Mouse (Mus musculus) G1E (cell line): Measurements from ENCODE around the gene Map7d3. TPM values are rescaled to one million over a fixed set of nuclear protein-coding genes. Genes with fewer than 3 reads are reported as not detected.

Experiments
- ATAC-seq: 2 replicates; pipeline ENCODE4 v1.8.0; 2016; ENCODE audit warnings: mild to moderate bottlenecking; ENCODE audit not compliant: insufficient number of reproducible peaks, poor library complexity, low FRiP score, severe bottlenecking; ENCODE audit errors: extremely low read depth
- DNase-seq: peaks from one replicate; pipeline ENCODE4 v3.0.0; 2012; ENCODE audit warnings: low spot score
- H3K27me3 ChIP-seq: 2 replicates; pipeline ENCODE4 v1.6.1; 2012; ENCODE audit warnings: mild to moderate bottlenecking, low read length, inconsistent platforms; ENCODE audit not compliant: insufficient read depth
- H3K36me3 ChIP-seq: replicated peaks from 2 replicates; pipeline ENCODE3; 2012; ENCODE audit warnings: mild to moderate bottlenecking, inconsistent platforms
- H3K4me1 ChIP-seq: 2 replicates; pipeline ENCODE4 v1.6.1; 2012; ENCODE audit warnings: low read depth, low read length, inconsistent platforms, mixed read lengths; ENCODE audit not compliant: insufficient read depth
- H3K4me3 ChIP-seq: 2 replicates; pipeline ENCODE4 v1.5.1; 2012; ENCODE audit warnings: low read depth, mild to moderate bottlenecking, inconsistent platforms, low read length, moderate library complexity, mixed read lengths
- H3K9me3 ChIP-seq: replicated peaks from 2 replicates; pipeline ENCODE4 v1.6.1; 2012; ENCODE audit warnings: inconsistent platforms
- CTCF ChIP-seq: IDR thresholded peaks from 2 replicates; pipeline ENCODE4 v1.5.1; 2012; ENCODE audit warnings: low read depth, low read length, inconsistent platforms, mixed read lengths
- GATA1 ChIP-seq: IDR thresholded peaks from 2 replicates; pipeline ENCODE4 v1.6.1; 2012; ENCODE audit warnings: borderline replicate concordance, low read length, inconsistent platforms, mixed read lengths
- GATA2 ChIP-seq: IDR thresholded peaks from 2 replicates; pipeline ENCODE4 v1.6.1; 2012; ENCODE audit warnings: low read depth, low read length, inconsistent platforms, borderline replicate concordance
- POLR2AphosphoS5 ChIP-seq: IDR thresholded peaks from 2 replicates; pipeline ENCODE4 v1.6.1; 2012; ENCODE audit warnings: low read depth, low read length, inconsistent platforms; ENCODE audit not compliant: insufficient replicate concordance
- TAL1 ChIP-seq: conservative IDR thresholded peaks from 2 replicates; pipeline ENCODE4 v1.6.1; 2012; ENCODE audit warnings: low read depth, low read length, inconsistent platforms, mixed read lengths
- polyA plus RNA-seq: library from polyadenylated mRNA; stranded (reverse); fragments of >175 nt; gene quantifications from 2 replicates; pipeline ENCODE4 v1.2.3, GENCODE M21; 2012
- total RNA-seq, 2 experiments: library from RNA; stranded (forward) in 1 of 2; stranded (reverse) in 1 of 2; fragments of 200-1000 nt in 1 of 2; fragments of >200 nt in 1 of 2; fragmentation: Nextera tagmentation in 1 of 2; gene quantifications; 2 replicates each; pipeline ENCODE4 v1.2.3; 2014 to 2017

Gene Map7d3
- total and polyA plus RNA-seq, 3 experiments, result not detected

- no peaks in the 10 kb centered on the region for H3K4me1 ChIP-seq
- DNase-seq, result no peak
- H3K36me3 ChIP-seq, result no peaks in the 10 kb centered on the region
- no peaks in the 10 kb centered on the region for H3K27me3 ChIP-seq
- TF ChIP-seq CTCF (no peak), POLR2AphosphoS5 (no peak), TAL1 (no peak), GATA1 (no peak), GATA2 (no peak)
- no peaks in the 10 kb centered on the region for H3K9me3 ChIP-seq
- H3K4me3 ChIP-seq, result no peak overlapping the region
- no peak for ATAC-seq
These were observed 30.9 kb downstream of the Map7d3 start for GRCm38 (mm10) chrX:56791268-56791667.

GRCm38 (mm10) chrX:56790591-56790990 lies 31.5 kb downstream of the Map7d3 start:
- Histone ChIP-seq H3K9me3 (no peaks in the 10 kb centered on the region), H3K4me1 (no peaks in the 10 kb centered on the region), H3K27me3 (no peaks in the 10 kb centered on the region), H3K36me3 (no peaks in the 10 kb centered on the region), H3K4me3 (no peak overlapping the region)
- ATAC-seq, result no peak
- DNase-seq, result no peak
- TF ChIP-seq POLR2AphosphoS5 (no peak), TAL1 (no peak), GATA1 (no peak), GATA2 (no peak), CTCF (no peak)

- no peaks in the 10 kb centered on the region for H3K27me3 ChIP-seq
- H3K36me3 ChIP-seq, result no peaks in the 10 kb centered on the region
- no peaks in the 10 kb centered on the region for H3K9me3 ChIP-seq
- H3K4me3 ChIP-seq, result no peak overlapping the region
- ATAC-seq, result no peak
- no peak for DNase-seq
- TF ChIP-seq POLR2AphosphoS5, result no peak
- TF ChIP-seq CTCF, result no peak
- TF ChIP-seq GATA2, result no peak
- no peaks in the 10 kb centered on the region for H3K4me1 ChIP-seq
These were observed 34.6 kb downstream of the Map7d3 start for GRCm38 (mm10) chrX:56787486-56787885.

GRCm38 (mm10) chrX:56786281-56787061 lies 35.7 kb downstream of the Map7d3 start:
- Histone ChIP-seq H3K4me1 (no peaks in the 10 kb centered on the region), H3K36me3 (no peaks in the 10 kb centered on the region), H3K27me3 (no peaks in the 10 kb centered on the region), H3K9me3 (no peaks in the 10 kb centered on the region), H3K4me3 (no peak overlapping the region)
- ATAC-seq (no peak), DNase-seq (no peak)
- TF ChIP-seq GATA2 (no peak), GATA1 (no peak), CTCF (no peak)

- no peaks in the 10 kb centered on the region for H3K36me3 ChIP-seq
- no peak overlapping the region for H3K4me3 ChIP-seq
- DNase-seq (no peak), ATAC-seq (no peak)
- H3K9me3 ChIP-seq, result no peaks in the 10 kb centered on the region
- H3K4me1 ChIP-seq, result no peaks in the 10 kb centered on the region
- TF ChIP-seq CTCF (no peak), GATA2 (no peak), TAL1 (no peak), GATA1 (no peak), POLR2AphosphoS5 (no peak)
- H3K27me3 ChIP-seq, result no peaks in the 10 kb centered on the region
These were observed 48.8 kb downstream of the Map7d3 start for GRCm38 (mm10) chrX:56773329-56773728.

GRCm38 (mm10) chrX:56771751-56772150 lies 50.4 kb downstream of the Map7d3 start:
- Histone ChIP-seq H3K27me3 (no peaks in the 10 kb centered on the region), H3K4me1 (no peaks in the 10 kb centered on the region), H3K36me3 (no peaks in the 10 kb centered on the region), H3K9me3 (no peaks in the 10 kb centered on the region), H3K4me3 (no peak overlapping the region)
- TF ChIP-seq GATA2, result no peak
- TF ChIP-seq POLR2AphosphoS5, result no peak
- TF ChIP-seq GATA1, result no peak
- TF ChIP-seq TAL1, result no peak
- no peak for TF ChIP-seq CTCF
- no peak for ATAC-seq
- DNase-seq, result no peak

GRCm38 (mm10) chrX:56769838-56770237 lies 52.3 kb downstream of the Map7d3 start:
- TF ChIP-seq TAL1 (no peak), GATA2 (no peak), CTCF (no peak), GATA1 (no peak), POLR2AphosphoS5 (no peak)
- Histone ChIP-seq H3K9me3 (no peaks in the 10 kb centered on the region), H3K4me1 (no peaks in the 10 kb centered on the region), H3K36me3 (no peaks in the 10 kb centered on the region), H3K4me3 (no peak overlapping the region), H3K27me3 (no peaks in the 10 kb centered on the region)
- ATAC-seq (no peak), DNase-seq (no peak)
